In the genomic region with DNA sequence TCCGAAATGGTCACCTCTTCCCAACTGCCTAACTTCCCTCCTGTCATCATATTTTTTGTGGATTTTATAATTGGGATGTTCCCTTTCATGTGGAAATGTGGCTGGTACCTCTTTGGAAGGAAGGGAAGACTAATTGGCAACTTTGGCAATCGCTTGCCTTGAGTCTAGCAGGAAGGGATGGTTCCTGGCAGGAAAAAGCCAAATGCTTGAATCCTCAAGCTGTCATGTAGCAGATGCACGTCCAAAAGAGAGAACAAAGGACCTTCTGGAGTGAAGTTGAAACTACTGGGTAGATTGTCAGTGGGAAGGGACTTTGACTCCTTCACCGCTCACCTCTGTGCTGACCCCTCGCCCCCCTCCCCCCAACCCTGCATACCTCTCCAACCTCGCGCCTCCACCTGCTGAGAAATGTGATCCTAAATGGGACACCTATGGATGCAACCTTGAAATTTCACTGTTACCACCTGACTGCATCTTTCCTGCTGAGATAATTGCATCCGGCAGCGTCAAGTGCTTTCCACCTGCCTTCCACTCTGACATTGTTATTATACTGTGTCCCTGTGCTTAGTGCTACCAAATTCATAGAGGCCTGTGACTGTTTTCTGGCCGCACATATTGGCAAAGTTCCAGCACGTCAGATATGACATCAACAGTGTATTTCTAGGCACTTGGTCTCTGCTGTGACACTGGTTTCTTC, we compare ENCODE assay signal across 13 mouse cellular contexts.
A peak's percentile ranks its signal among the peaks of the same experiment; 100 is the strongest.
DNase-seq lines count a peak whose midpoint lies in the region; ATAC-seq and TF ChIP-seq lines count a peak whose summit lies in the region.
"Had no signal": no experiment of that assay in that cellular context is flagged by ENCODE, and none has a peak within 500 bp of the region (broad histone marks: within the 10 kb centered on the region; RNA-seq: fewer than 3 reads in every experiment).

No protein-coding gene starts in this region.

- H3K36me3 ChIP-seq in forebrain, embryonic 11.5 days (ENCODE audit: control insufficient read depth, insufficient read depth, low read length), result no peaks in the 10 kb centered on the region
- no peaks in the 10 kb centered on the region for H3K36me3 ChIP-seq in forebrain, embryonic 10.5 days (replicated peaks)
- H3K36me3 ChIP-seq in forebrain, embryonic 16.5 days (ENCODE audit: control insufficient read depth, insufficient read depth), result no peaks in the 10 kb centered on the region
- H3K36me3 ChIP-seq: embryonic facial prominence, embryonic 12.5 days; kidney, embryonic 15.5 days; liver, embryonic 15.5 days had no signal

- no peaks in the 10 kb centered on the region for H3K4me1 ChIP-seq in forebrain, embryonic 11.5 days (replicated peaks; ENCODE audit: control insufficient read depth, insufficient read depth, low read length)
- no peaks in the 10 kb centered on the region for H3K4me1 ChIP-seq in forebrain, embryonic 10.5 days
- H3K4me1 ChIP-seq in cerebellum, adult 2 months (ENCODE audit: control insufficient read depth, insufficient read depth, low read length), result peaks cover 6% of the 10 kb centered on the region
- H3K4me1 ChIP-seq in forebrain, embryonic 16.5 days (replicated peaks; ENCODE audit: control insufficient read depth, insufficient read depth, low read length), result 0 out of 2 replicates have a peak, but pooled peaks cover 4% of the 10 kb centered on the region
- H3K4me1 ChIP-seq: embryonic facial prominence, embryonic 12.5 days; kidney, embryonic 15.5 days; liver, embryonic 15.5 days had no signal

- peak; percentile 45 for DNase-seq in forebrain, embryonic 11.5 days (ENCODE audit: low spot score)
- no peak for DNase-seq in forebrain, embryonic 10.5 days (ENCODE audit: extremely low spot score, low spot score)
- peak; percentile 29 to 44 for DNase-seq in layer of hippocampus, adult 8-10 months (ENCODE audit: low spot score in 2 of 2)
- DNase-seq in layer of hippocampus, adult 9-10 months (ENCODE audit: low spot score), result no peak
- peak; percentile 63 to 83 for DNase-seq in cerebellum, adult 2 months
- DNase-seq in left cerebral cortex, adult 8-10 months (ENCODE audit: low spot score in 2 of 2), result no peak
- DNase-seq in adrenal gland, adult (ENCODE audit: inconsistent age in 2 of 2, low spot score in 1 of 2), result no peak
- DNase-seq: heart, adult 18-20 months; thymus, adult 18-20 months had no signal

- TF ChIP-seq POLR2A in cerebellum, adult 2 months (IDR thresholded peaks at IDR 0.05; ENCODE audit: borderline replicate concordance, insufficient read depth, low read length), result no peak

- H3K9ac ChIP-seq in forebrain, embryonic 11.5 days (ENCODE audit: low read length), result no peak overlapping the region
- no peak overlapping the region for H3K9ac ChIP-seq in forebrain, embryonic 16.5 days (replicated peaks; ENCODE audit: low read depth, low read length)
- H3K9ac ChIP-seq: embryonic facial prominence, embryonic 12.5 days; kidney, embryonic 15.5 days; liver, embryonic 15.5 days had no signal

- no peak overlapping the region for H3K27ac ChIP-seq in forebrain, embryonic 11.5 days (ENCODE audit: low read depth, low read length)
- no peak overlapping the region for H3K27ac ChIP-seq in forebrain, embryonic 10.5 days
- H3K27ac ChIP-seq in cerebellum, adult 2 months (ENCODE audit: insufficient read depth, low read length), result no peak overlapping the region
- H3K27ac ChIP-seq in forebrain, embryonic 16.5 days (ENCODE audit: low read length), result peak overlapping the region; percentile 92
- H3K27ac ChIP-seq: embryonic facial prominence, embryonic 12.5 days; kidney, embryonic 15.5 days; liver, embryonic 15.5 days had no signal

- no peaks in the 10 kb centered on the region for H3K27me3 ChIP-seq in forebrain, embryonic 11.5 days (ENCODE audit: control insufficient read depth, insufficient read depth, low read length)
- H3K27me3 ChIP-seq in forebrain, embryonic 10.5 days (ENCODE audit: poor library complexity, severe bottlenecking), result no peaks in the 10 kb centered on the region
- no peaks in the 10 kb centered on the region; the same call in 1 of the 2 replicates for H3K27me3 ChIP-seq in cerebellum, adult 2 months (ENCODE audit: control insufficient read depth, insufficient read depth, low read length)
- no peaks in the 10 kb centered on the region for H3K27me3 ChIP-seq in forebrain, embryonic 16.5 days (replicated peaks; ENCODE audit: control insufficient read depth, insufficient read depth, low read length)
- H3K27me3 ChIP-seq: embryonic facial prominence, embryonic 12.5 days; kidney, embryonic 15.5 days; liver, embryonic 15.5 days had no signal

- no peak for TF ChIP-seq CTCF in cerebellum, adult 2 months (IDR thresholded peaks at IDR 0.05; ENCODE audit: borderline replicate concordance, insufficient read depth, low read depth, low read length)

- no peak overlapping the region for H3K4me3 ChIP-seq in forebrain, embryonic 11.5 days (ENCODE audit: low read depth, low read length)
- no peak overlapping the region for H3K4me3 ChIP-seq in forebrain, embryonic 10.5 days
- H3K4me3 ChIP-seq in cerebellum, adult 2 months (replicated peaks; ENCODE audit: insufficient read depth, low read depth, low read length), result no peak overlapping the region
- H3K4me3 ChIP-seq in forebrain, embryonic 16.5 days (replicated peaks; ENCODE audit: low read length), result no peak overlapping the region
- H3K4me3 ChIP-seq: embryonic facial prominence, embryonic 12.5 days; kidney, embryonic 15.5 days; liver, embryonic 15.5 days had no signal

- H3K4me2 ChIP-seq in forebrain, embryonic 11.5 days (ENCODE audit: low read depth, low read length, severe bottlenecking), result no peak overlapping the region
- no peak overlapping the region for H3K4me2 ChIP-seq in forebrain, embryonic 16.5 days (ENCODE audit: low read length)
- H3K4me2 ChIP-seq: embryonic facial prominence, embryonic 12.5 days; kidney, embryonic 15.5 days; liver, embryonic 15.5 days had no signal

- no peak for ATAC-seq in forebrain, embryonic 11.5 days (replicated peaks; ENCODE audit: low FRiP score)
- peak; percentile 91 for ATAC-seq in forebrain, embryonic 16.5 days

- 50% methylated on average over 11 of the region's 11 CpGs for WGBS in forebrain, embryonic 11.5 days
- 52% methylated on average over 11 of the region's 11 CpGs for WGBS in forebrain, embryonic 10.5 days
- 5% methylated on average over 11 of the region's 11 CpGs for WGBS in cerebellum, adult 2 months
- WGBS in forebrain, embryonic 16.5 days, result 35% methylated on average over 10 of the region's 11 CpGs

- H3K9me3 ChIP-seq in forebrain, embryonic 11.5 days (ENCODE audit: control insufficient read depth, low read length), result no peaks in the 10 kb centered on the region
- no peaks in the 10 kb centered on the region for H3K9me3 ChIP-seq in forebrain, embryonic 10.5 days
- no peaks in the 10 kb centered on the region for H3K9me3 ChIP-seq in forebrain, embryonic 16.5 days (ENCODE audit: control insufficient read depth, low read length)
- H3K9me3 ChIP-seq: embryonic facial prominence, embryonic 12.5 days; kidney, embryonic 15.5 days; liver, embryonic 15.5 days had no signal

Comparison
In these comparisons a context has a peak if more than half of its experiments do, and no peak if none do; other contexts are left out.
1. DNase-seq: peak in forebrain, embryonic 11.5 days (single experiment), layer of hippocampus, adult 8-10 months (2 of 2) and cerebellum, adult 2 months (2 of 2); none in forebrain, embryonic 10.5 days (single experiment), layer of hippocampus, adult 9-10 months (single experiment), left cerebral cortex, adult 8-10 months (0 of 2) and adrenal gland, adult (0 of 2).